Mouse (Mus musculus) myocyte (in vitro differentiated cells): ENCODE measurements around the gene Rabgap1l.

Experiments
- CEBPB ChIP-seq: IDR thresholded peaks from 2 replicates; pipeline ENCODE4 v1.6.1; 2011; ENCODE audit warnings: mild to moderate bottlenecking, moderate library complexity; ENCODE audit not compliant: poor library complexity, insufficient read depth, severe bottlenecking
- E2F4 ChIP-seq: IDR thresholded peaks from one replicate; pipeline ENCODE4 v1.6.1; 2011; ENCODE audit warnings: mild to moderate bottlenecking, control low read depth, moderate library complexity; ENCODE audit not compliant: insufficient read depth
- MAX ChIP-seq: IDR thresholded peaks from one replicate; pipeline ENCODE4 v1.6.1; 2011; ENCODE audit warnings: low read depth, mild to moderate bottlenecking, control low read depth
- MYOD1 ChIP-seq, 3 experiments: IDR thresholded peaks; one replicate each; pipeline ENCODE4 v1.6.1; 2011; ENCODE audit warnings: control low read depth in 2 of 3, low read depth in 2 of 3, mild to moderate bottlenecking in 2 of 3, moderate library complexity in 1 of 3; ENCODE audit not compliant: insufficient read length in 2 of 3, control insufficient read depth in 1 of 3
- MYOG ChIP-seq, 3 experiments: IDR thresholded peaks; one replicate each; pipeline ENCODE4 v1.6.1; 2011; ENCODE audit warnings: control low read depth in 2 of 3, low read depth in 2 of 3, mild to moderate bottlenecking in 2 of 3; ENCODE audit not compliant: insufficient read length in 2 of 3, control insufficient read depth in 1 of 3, insufficient read depth in 1 of 3
- POLR2A ChIP-seq: IDR thresholded peaks from one replicate; pipeline ENCODE4 v1.6.1; 2011; ENCODE audit warnings: low read depth, mild to moderate bottlenecking, control low read depth, moderate library complexity; ENCODE audit not compliant: insufficient read length
- POLR2AphosphoS2 ChIP-seq: IDR thresholded peaks from one replicate; pipeline ENCODE4 v1.6.1; 2011; ENCODE audit warnings: low read depth, control low read depth; ENCODE audit not compliant: insufficient read length
- REST ChIP-seq: IDR thresholded peaks from one replicate; pipeline ENCODE4 v1.6.1; 2011; ENCODE audit warnings: mild to moderate bottlenecking, control low read depth, moderate library complexity; ENCODE audit not compliant: insufficient read depth, insufficient read length
- SRF ChIP-seq: IDR thresholded peaks from one replicate; pipeline ENCODE4 v1.6.1; 2011; ENCODE audit warnings: low read depth; ENCODE audit not compliant: control insufficient read depth, insufficient read length
- TCF12 ChIP-seq: IDR thresholded peaks from one replicate; pipeline ENCODE4 v1.6.1; 2011; ENCODE audit warnings: mild to moderate bottlenecking, control low read depth; ENCODE audit not compliant: poor library complexity, insufficient read depth, severe bottlenecking
- TCF3 ChIP-seq: IDR thresholded peaks from one replicate; pipeline ENCODE4 v1.6.1; 2011; ENCODE audit warnings: low read depth, control low read depth; ENCODE audit not compliant: insufficient read length
- USF1 ChIP-seq: IDR thresholded peaks from one replicate; pipeline ENCODE4 v1.6.1; 2011; ENCODE audit warnings: low read depth, mild to moderate bottlenecking, control low read depth, moderate library complexity

DNA sequence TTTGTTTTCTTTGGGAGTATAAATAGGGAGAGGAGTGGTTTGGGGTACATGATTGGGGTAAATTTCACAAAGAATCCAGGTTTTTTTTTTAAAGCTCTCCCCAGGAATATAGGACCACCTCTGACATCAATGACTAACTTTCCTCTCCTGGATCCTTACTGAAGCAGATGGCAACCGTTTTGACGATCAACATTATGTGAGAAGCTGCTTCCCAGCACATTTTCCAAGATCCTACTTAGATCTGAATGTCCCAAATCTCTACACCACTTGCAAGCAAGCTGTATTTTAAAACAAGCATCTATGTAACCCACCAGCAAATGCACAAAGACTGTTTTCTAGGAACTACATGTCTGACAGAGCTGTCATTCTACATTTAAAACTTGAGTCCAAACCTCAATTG lies 311.4 kb downstream of the Rabgap1l start:
- TF ChIP-seq POLR2A = no peak
- no peak for TF ChIP-seq USF1
- no peak for TF ChIP-seq E2F4
- TF ChIP-seq MYOD1 (IDR thresholded peaks at IDR 0.05; ENCODE audit: control insufficient read depth in 1 of 3, insufficient read length in 2 of 3, low read depth in 2 of 3) = no peak
- no peak for TF ChIP-seq MAX
- no peak for TF ChIP-seq MYOG (IDR thresholded peaks at IDR 0.05; ENCODE audit: control insufficient read depth in 1 of 3, insufficient read depth in 1 of 3, insufficient read length in 2 of 3, low read depth in 2 of 3)
- TF ChIP-seq TCF3 = no peak
- TF ChIP-seq SRF = no peak
- TF ChIP-seq CEBPB = no peak
- TF ChIP-seq POLR2AphosphoS2 = no peak
- TF ChIP-seq TCF12 = no peak
- TF ChIP-seq REST = no peak
